Mouse (Mus musculus): ENCODE measurements around the gene Il9r.
A peak's percentile ranks its signal among the peaks of the same experiment; 100 is the strongest.

Il9r gene

GRCm38 (mm10) chr11:32200075-32200601 is at the start of gene Il9r:
Gene Il9r (minus strand): TSS chr11:32200279.
- DNase-seq, result no peak

- no peak for DNase-seq
These were observed 48.3 kb upstream of the Il9r start for GRCm38 (mm10) chr11:32248350-32248749.

- DNase-seq, result no peak
These were observed 47.0 kb upstream of the Il9r start for GRCm38 (mm10) chr11:32247068-32247467.

- no peak for DNase-seq
These were observed 45.5 kb upstream of the Il9r start for GRCm38 (mm10) chr11:32245614-32246013.

GRCm38 (mm10) chr11:32244617-32245016 is 44.5 kb upstream of the Il9r start:
- no peak for DNase-seq

- no peak for DNase-seq
These were observed 44.0 kb upstream of the Il9r start for GRCm38 (mm10) chr11:32244064-32244463.

GRCm38 (mm10) chr11:32243205-32243955 is 43.3 kb upstream of the Il9r start:
- no peak for DNase-seq

- no peak for DNase-seq
These were observed 42.1 kb upstream of the Il9r start for GRCm38 (mm10) chr11:32242209-32242608.

GRCm38 (mm10) chr11:32241391-32241790 is 41.3 kb upstream of the Il9r start:
- DNase-seq, result no peak

GRCm38 (mm10) chr11:32238093-32238860 is 38.2 kb upstream of the Il9r start:
- peak; percentile 75 for DNase-seq

- no peak for DNase-seq
These were observed 37.3 kb upstream of the Il9r start for GRCm38 (mm10) chr11:32237411-32237795.

GRCm38 (mm10) chr11:32236712-32237410 is 36.8 kb upstream of the Il9r start:
- DNase-seq, result no peak

GRCm38 (mm10) chr11:32236132-32236531 is 36.1 kb upstream of the Il9r start:
- DNase-seq, result no peak

GRCm38 (mm10) chr11:32235646-32236045 is 35.6 kb upstream of the Il9r start:
- peak; percentile 83 for DNase-seq

- DNase-seq, result no peak
These were observed 34.9 kb upstream of the Il9r start for GRCm38 (mm10) chr11:32234816-32235485.

GRCm38 (mm10) chr11:32233895-32234294 is 33.8 kb upstream of the Il9r start:
- no peak for DNase-seq

GRCm38 (mm10) chr11:32232848-32233247 is 32.8 kb upstream of the Il9r start:
- no peak for DNase-seq

- DNase-seq, result no peak
These were observed 31.0 kb upstream of the Il9r start for GRCm38 (mm10) chr11:32231125-32231524.

GRCm38 (mm10) chr11:32230220-32230619 is 30.1 kb upstream of the Il9r start:
- no peak for DNase-seq

- no peak for DNase-seq
These were observed 28.3 kb upstream of the Il9r start for GRCm38 (mm10) chr11:32228292-32228845.

- DNase-seq, result no peak
These were observed 27.5 kb upstream of the Il9r start for GRCm38 (mm10) chr11:32227555-32227954.

GRCm38 (mm10) chr11:32227041-32227440 is 27.0 kb upstream of the Il9r start:
- no peak for DNase-seq

Measured in right cerebral cortex, adult 18-20 months (tissue).